Mouse (Mus musculus): ENCODE results near the gene Ccni. TPM values are rescaled to one million over a fixed set of nuclear protein-coding genes. Genes with fewer than 3 reads are reported as not detected.

The Ccni gene
- total and polyA plus RNA-seq, 3 experiments: 34.7 to 91.6 (median 82.1) TPM

GRCm38 (mm10) chr5:93239590-93240544, 33.6 kb upstream of the Ccni start:
- Histone ChIP-seq H3K4me1 (ENCODE audit: control insufficient read depth in 1 of 2, insufficient read depth in 2 of 2) (peaks cover 2 to 7% of the 10 kb centered on the region in 2 experiments; a peak in 3 of 4 replicates), H3K27ac (ENCODE audit: insufficient read depth, low read depth) (no peak overlapping the region), H3K4me2 (ENCODE audit: insufficient read depth, low read depth, poor library complexity, severe bottlenecking) (no peak overlapping the region), H3K27me3 (replicated peaks) (no peaks in the 10 kb centered on the region), H3K9me3 (replicated peaks; ENCODE audit: low read length) (no peaks in the 10 kb centered on the region), H3K36me3 (replicated peaks in 1 of 2; ENCODE audit: control insufficient read depth in 1 of 2, insufficient read depth in 1 of 2, low read length in 1 of 2) (no peaks in the 10 kb centered on the region), H3K4me3 (replicated peaks in 1 of 3; ENCODE audit: low read depth in 2 of 3, low read length in 2 of 3, poor library complexity in 1 of 3) (no peak overlapping the region), H3K79me2 (replicated peaks; ENCODE audit: control insufficient read depth, extremely low read depth, insufficient read depth, poor library complexity, severe bottlenecking) (no peaks in the 10 kb centered on the region), H3K9ac (ENCODE audit: insufficient read depth, low read depth) (no peak overlapping the region)
- no peak for TF ChIP-seq POLR2AphosphoS2 (IDR thresholded peaks at IDR 0.05; ENCODE audit: low read depth, low read length)
- no peak for TF ChIP-seq JUN (IDR thresholded peaks at IDR 0.05; ENCODE audit: insufficient read depth, low read depth, low read length)
- no peak for TF ChIP-seq CHD1 (IDR thresholded peaks at IDR 0.05; ENCODE audit: low read depth, low read length)
- TF ChIP-seq MAFK (IDR thresholded peaks at IDR 0.05; ENCODE audit: insufficient replicate concordance, low read length): no peak
- TF ChIP-seq ZNF384 (IDR thresholded peaks at IDR 0.05; ENCODE audit: low read depth, low read length): no peak
- no peak for TF ChIP-seq UBTF (IDR thresholded peaks at IDR 0.05; ENCODE audit: low read depth, low read length)
- no peak for TF ChIP-seq JUND (conservative IDR thresholded peaks at IDR 0.05; ENCODE audit: low read depth, low read length)
- in situ Hi-C loops (cut with MboI; ENCODE audit: low pct_ligation_motif_present, low pct_unique_long_range_greater_than_20kb, low sequenced_read_pairs): no loop called here
- dilution Hi-C loops (cut with MboI; ENCODE audit: extremely low pct_ligation_motif_present, extremely low pct_unique_long_range_greater_than_20kb, low sequenced_read_pairs): no loop called here
- no peak for DNase-seq (ENCODE audit: extremely low read depth)

- Histone ChIP-seq H3K9me3 (replicated peaks; ENCODE audit: low read length) (no peaks in the 10 kb centered on the region), H3K4me2 (ENCODE audit: insufficient read depth, low read depth, poor library complexity, severe bottlenecking) (no peak overlapping the region), H3K27ac (ENCODE audit: insufficient read depth, low read depth) (no peak overlapping the region), H3K79me2 (replicated peaks; ENCODE audit: control insufficient read depth, extremely low read depth, insufficient read depth, poor library complexity, severe bottlenecking) (no peaks in the 10 kb centered on the region), H3K27me3 (replicated peaks) (peaks cover under 1% of the 10 kb centered on the region), H3K9ac (ENCODE audit: insufficient read depth, low read depth) (no peak overlapping the region), H3K4me1 (ENCODE audit: control insufficient read depth in 1 of 2, insufficient read depth in 2 of 2) (peaks cover 13 to 24% of the 10 kb centered on the region in 2 experiments), H3K4me3 (replicated peaks in 1 of 3; ENCODE audit: low read depth in 2 of 3, low read length in 2 of 3, poor library complexity in 1 of 3) (no peak overlapping the region), H3K36me3 (replicated peaks in 1 of 2; ENCODE audit: control insufficient read depth in 1 of 2, insufficient read depth in 1 of 2, low read length in 1 of 2) (no peaks in the 10 kb centered on the region)
- DNase-seq (ENCODE audit: extremely low read depth): no peak
- in situ Hi-C loops (cut with MboI; ENCODE audit: low pct_ligation_motif_present, low pct_unique_long_range_greater_than_20kb, low sequenced_read_pairs): no loop called here
- dilution Hi-C loops (cut with MboI; ENCODE audit: extremely low pct_ligation_motif_present, extremely low pct_unique_long_range_greater_than_20kb, low sequenced_read_pairs): no loop called here
- TF ChIP-seq MYC (IDR thresholded peaks at IDR 0.05; ENCODE audit: low read depth, low read length) (no peak), USF1 (IDR thresholded peaks at IDR 0.05; ENCODE audit: low read depth, low read length) (no peak), ZMIZ1 (IDR thresholded peaks at IDR 0.05; ENCODE audit: low read depth, low read length) (no peak), ZKSCAN1 (IDR thresholded peaks at IDR 0.05; ENCODE audit: borderline replicate concordance, low read depth, low read length) (no peak), USF2 (conservative IDR thresholded peaks at IDR 0.05; ENCODE audit: low read depth, low read length) (no peak), CHD2 (IDR thresholded peaks at IDR 0.05; ENCODE audit: low read length) (no peak), MXI1 (IDR thresholded peaks at IDR 0.05; ENCODE audit: low read depth, low read length) (no peak), CTCF (conservative IDR thresholded peaks at IDR 0.05 in 1 of 2, IDR thresholded peaks at IDR 0.05 in 1 of 2; ENCODE audit: low read depth in 2 of 2, low read length in 2 of 2) (no peak), ELF1 (IDR thresholded peaks at IDR 0.05; ENCODE audit: low read depth, low read length) (no peak), MAZ (IDR thresholded peaks at IDR 0.05; ENCODE audit: low read depth, low read length) (no peak), RCOR1 (conservative IDR thresholded peaks at IDR 0.05; ENCODE audit: low read depth, low read length) (no peak), UBTF (IDR thresholded peaks at IDR 0.05; ENCODE audit: low read depth, low read length) (no peak), BHLHE40 (IDR thresholded peaks at IDR 0.05; ENCODE audit: low read depth, low read length) (no peak)
Observed at GRCm38 (mm10) chr5:93236541-93236940, 30.2 kb upstream of the Ccni start.

Measured in CH12.LX (cell line).